Mouse (Mus musculus): ENCODE measurements around the gene Myct1. TPM values are rescaled to one million over a fixed set of nuclear protein-coding genes. Genes with fewer than 3 reads are reported as not detected.
A peak's percentile ranks its signal among the peaks of the same experiment; 100 is the strongest.

Gene Myct1
- polyA plus RNA-seq, 1 experiment from 2014 or later = 3.9 TPM

- H3K9ac ChIP-seq = no peak overlapping the region
- no peak for ATAC-seq (ENCODE audit: insufficient number of reproducible peaks, insufficient read depth, low FRiP score, low TSS enrichment)
- whole genome bisulfite sequencing = 87% methylated on average over 8 of the region's 8 CpGs
Measured at GRCm38 (mm10) chr10:5570059-5570458, 23.5 kb upstream of the Myct1 start.

GRCm38 (mm10) chr10:5571332-5571731 is 22.2 kb upstream of the Myct1 start:
- no peak overlapping the region for H3K27ac ChIP-seq
- H3K4me2 ChIP-seq (replicated peaks) = no peak overlapping the region
- ATAC-seq (ENCODE audit: insufficient number of reproducible peaks, insufficient read depth, low FRiP score, low TSS enrichment) = no peak
- WGBS = 80% methylated on average over 5 of the region's 5 CpGs
- H3K9me3 ChIP-seq = no peaks in the 10 kb centered on the region
- no peak overlapping the region for H3K9ac ChIP-seq
- H3K4me1 ChIP-seq = no peaks in the 10 kb centered on the region
- no peak overlapping the region for H3K4me3 ChIP-seq
- H3K27me3 ChIP-seq = no peaks in the 10 kb centered on the region
- no peaks in the 10 kb centered on the region for H3K36me3 ChIP-seq

More at GRCm38 (mm10) chr10:5570059-5570458, 23.5 kb upstream of the Myct1 start:
- Histone ChIP-seq H3K9me3 (no peaks in the 10 kb centered on the region), H3K4me2 (replicated peaks) (no peak overlapping the region), H3K36me3 (no peaks in the 10 kb centered on the region), H3K27ac (no peak overlapping the region), H3K4me1 (no peaks in the 10 kb centered on the region), H3K27me3 (no peaks in the 10 kb centered on the region), H3K4me3 (no peak overlapping the region)

GRCm38 (mm10) chr10:5573328-5573727 is 20.2 kb upstream of the Myct1 start:
- H3K9me3 ChIP-seq = no peaks in the 10 kb centered on the region
- no peaks in the 10 kb centered on the region for H3K36me3 ChIP-seq
- H3K4me2 ChIP-seq (replicated peaks) = no peak overlapping the region
- H3K9ac ChIP-seq = no peak overlapping the region
- no peak overlapping the region for H3K4me3 ChIP-seq
- H3K4me1 ChIP-seq = no peaks in the 10 kb centered on the region
- H3K27me3 ChIP-seq = no peaks in the 10 kb centered on the region
- no peak overlapping the region for H3K27ac ChIP-seq
- ATAC-seq (ENCODE audit: insufficient number of reproducible peaks, insufficient read depth, low FRiP score, low TSS enrichment) = no peak
- WGBS = 60% methylated on average over 2 of the region's 2 CpGs

- H3K9me3 ChIP-seq = no peaks in the 10 kb centered on the region
- no peaks in the 10 kb centered on the region for H3K4me1 ChIP-seq
- no peak overlapping the region for H3K9ac ChIP-seq
- 83% methylated on average over 2 of the region's 2 CpGs for WGBS
- no peak overlapping the region for H3K27ac ChIP-seq
- no peak for ATAC-seq (ENCODE audit: insufficient number of reproducible peaks, insufficient read depth, low FRiP score, low TSS enrichment)
- H3K4me2 ChIP-seq (replicated peaks) = no peak overlapping the region
- H3K36me3 ChIP-seq = no peaks in the 10 kb centered on the region
- H3K27me3 ChIP-seq = no peaks in the 10 kb centered on the region
- no peak overlapping the region for H3K4me3 ChIP-seq
Measured at GRCm38 (mm10) chr10:5591061-5591460, 2.5 kb upstream of the Myct1 start.

- Histone ChIP-seq H3K4me3 (no peak overlapping the region), H3K9me3 (no peaks in the 10 kb centered on the region), H3K4me2 (replicated peaks) (no peak overlapping the region), H3K36me3 (no peaks in the 10 kb centered on the region), H3K9ac (no peak overlapping the region), H3K27me3 (no peaks in the 10 kb centered on the region), H3K4me1 (no peaks in the 10 kb centered on the region), H3K27ac (no peak overlapping the region)
- WGBS = 88% methylated on average over 4 of the region's 4 CpGs
- no peak for ATAC-seq (ENCODE audit: insufficient number of reproducible peaks, insufficient read depth, low FRiP score, low TSS enrichment)
Measured at GRCm38 (mm10) chr10:5591996-5592395, 1.6 kb upstream of the Myct1 start.

- WGBS = 74% methylated on average over 5 of the region's 5 CpGs
- H3K4me2 ChIP-seq (replicated peaks) = no peak overlapping the region
Measured at GRCm38 (mm10) chr10:5594457-5594856, 882 bp downstream of the Myct1 start.

GRCm38 (mm10) chr10:5596559-5596958 is 3.0 kb downstream of the Myct1 start:
- H3K4me3 ChIP-seq = no peak overlapping the region
- no peaks in the 10 kb centered on the region for H3K36me3 ChIP-seq
- 71% methylated on average over 6 of the region's 6 CpGs for WGBS
- no peak for ATAC-seq (ENCODE audit: insufficient number of reproducible peaks, insufficient read depth, low FRiP score, low TSS enrichment)
- H3K4me1 ChIP-seq = no peaks in the 10 kb centered on the region
- H3K4me2 ChIP-seq (replicated peaks) = no peak overlapping the region
- H3K27me3 ChIP-seq = no peaks in the 10 kb centered on the region
- H3K27ac ChIP-seq = no peak overlapping the region
- H3K9me3 ChIP-seq = no peaks in the 10 kb centered on the region
- no peak overlapping the region for H3K9ac ChIP-seq

More at GRCm38 (mm10) chr10:5594457-5594856, 882 bp downstream of the Myct1 start:
- no peak for ATAC-seq (ENCODE audit: insufficient number of reproducible peaks, insufficient read depth, low FRiP score, low TSS enrichment)
- no peak overlapping the region for H3K9ac ChIP-seq
- H3K4me3 ChIP-seq = no peak overlapping the region
- H3K27me3 ChIP-seq = no peaks in the 10 kb centered on the region
- no peaks in the 10 kb centered on the region for H3K4me1 ChIP-seq
- no peaks in the 10 kb centered on the region for H3K36me3 ChIP-seq
- no peak overlapping the region for H3K27ac ChIP-seq
- no peaks in the 10 kb centered on the region for H3K9me3 ChIP-seq

- H3K4me2 ChIP-seq (replicated peaks) = no peak overlapping the region
- H3K9ac ChIP-seq = no peak overlapping the region
- WGBS = 22% methylated on average over 7 of the region's 7 CpGs
- no peak overlapping the region for H3K4me3 ChIP-seq
- H3K9me3 ChIP-seq = no peaks in the 10 kb centered on the region
- no peak overlapping the region for H3K27ac ChIP-seq
- no peaks in the 10 kb centered on the region for H3K27me3 ChIP-seq
- no peaks in the 10 kb centered on the region for H3K36me3 ChIP-seq
- peak; percentile 52; the same call in 1 of the 2 replicates for ATAC-seq (ENCODE audit: insufficient number of reproducible peaks, insufficient read depth, low FRiP score, low TSS enrichment)
- H3K4me1 ChIP-seq = no peaks in the 10 kb centered on the region
Measured at GRCm38 (mm10) chr10:5600123-5600522, 6.5 kb downstream of the Myct1 start.

- WGBS = 83% methylated on average over 10 of the region's 10 CpGs
- H3K4me2 ChIP-seq (replicated peaks) = no peak overlapping the region
- ATAC-seq (ENCODE audit: insufficient number of reproducible peaks, insufficient read depth, low FRiP score, low TSS enrichment) = no peak
- no peak overlapping the region for H3K27ac ChIP-seq
- H3K9me3 ChIP-seq = no peaks in the 10 kb centered on the region
- no peaks in the 10 kb centered on the region for H3K4me1 ChIP-seq
- H3K4me3 ChIP-seq = no peak overlapping the region
- H3K27me3 ChIP-seq = no peaks in the 10 kb centered on the region
- H3K9ac ChIP-seq = no peak overlapping the region
- H3K36me3 ChIP-seq = no peaks in the 10 kb centered on the region
Measured at GRCm38 (mm10) chr10:5603512-5603911, 9.9 kb downstream of the Myct1 start.

GRCm38 (mm10) chr10:5604371-5604770 is 10.8 kb downstream of the Myct1 start:
- Histone ChIP-seq H3K4me3 (no peak overlapping the region), H3K4me2 (replicated peaks) (no peak overlapping the region), H3K36me3 (no peaks in the 10 kb centered on the region), H3K4me1 (no peaks in the 10 kb centered on the region), H3K27me3 (no peaks in the 10 kb centered on the region), H3K27ac (no peak overlapping the region), H3K9ac (no peak overlapping the region), H3K9me3 (no peaks in the 10 kb centered on the region)
- no peak for ATAC-seq (ENCODE audit: insufficient number of reproducible peaks, insufficient read depth, low FRiP score, low TSS enrichment)
- WGBS = 87% methylated on average over 13 of the region's 13 CpGs

- no peak overlapping the region for H3K27ac ChIP-seq
- ATAC-seq (ENCODE audit: insufficient number of reproducible peaks, insufficient read depth, low FRiP score, low TSS enrichment) = no peak
- no peaks in the 10 kb centered on the region for H3K27me3 ChIP-seq
- H3K4me2 ChIP-seq (replicated peaks) = no peak overlapping the region
- H3K4me1 ChIP-seq = no peaks in the 10 kb centered on the region
- H3K9me3 ChIP-seq = no peaks in the 10 kb centered on the region
- no peak overlapping the region for H3K9ac ChIP-seq
- H3K36me3 ChIP-seq = no peaks in the 10 kb centered on the region
- no peak overlapping the region for H3K4me3 ChIP-seq
- WGBS = 86% methylated on average over 3 of the region's 3 CpGs
Measured at GRCm38 (mm10) chr10:5608874-5609273, 15.3 kb downstream of the Myct1 start.

- H3K4me3 ChIP-seq = no peak overlapping the region
- H3K9ac ChIP-seq = no peak overlapping the region
- no peak for ATAC-seq (ENCODE audit: insufficient number of reproducible peaks, insufficient read depth, low FRiP score, low TSS enrichment)
- H3K4me1 ChIP-seq = no peaks in the 10 kb centered on the region
- H3K27me3 ChIP-seq = no peaks in the 10 kb centered on the region
- 73% methylated on average over 13 of the region's 13 CpGs for WGBS
- no peak overlapping the region for H3K27ac ChIP-seq
- no peaks in the 10 kb centered on the region for H3K9me3 ChIP-seq
- H3K36me3 ChIP-seq = no peaks in the 10 kb centered on the region
- no peak overlapping the region for H3K4me2 ChIP-seq (replicated peaks)
Measured at GRCm38 (mm10) chr10:5615186-5616040, 21.8 kb downstream of the Myct1 start.

Measured in embryonic facial prominence, embryonic 12.5 days (tissue).